Comparison of ENCODE assay signal across 13 mouse cellular contexts in the genomic region with DNA sequence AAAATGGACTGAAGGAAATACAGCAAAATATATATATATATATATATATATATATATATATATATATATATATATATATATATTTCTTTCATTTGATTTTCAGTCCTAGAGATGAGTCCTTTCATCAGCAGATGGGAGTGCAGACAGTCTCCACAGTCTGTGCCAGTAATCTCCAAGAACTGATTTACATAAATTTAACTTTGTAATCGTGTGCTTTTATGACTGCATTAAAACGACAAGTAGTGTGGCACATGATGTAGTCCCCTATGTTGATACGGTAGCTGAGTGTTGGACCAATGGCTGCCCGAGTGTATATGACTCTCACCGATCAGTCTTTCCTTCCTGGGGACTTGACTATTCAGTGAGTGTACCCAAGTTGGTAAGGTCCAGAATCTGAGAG.
"Had no signal": no experiment of that assay in that cellular context is flagged by ENCODE, and none has a peak within 500 bp of the region (broad histone marks: within the 10 kb centered on the region; RNA-seq: fewer than 3 reads in every experiment).

No protein-coding gene starts in this region.

- H3K27ac ChIP-seq: limb, embryonic 13.5 days; liver, embryonic 14.5 days had no signal

- H3K9me3 ChIP-seq: limb, embryonic 13.5 days had no signal

- H3K9ac ChIP-seq: limb, embryonic 13.5 days; liver, embryonic 14.5 days had no signal

- H3K27me3 ChIP-seq: limb, embryonic 13.5 days had no signal

- H3K4me3 ChIP-seq: limb, embryonic 13.5 days had no signal

- H3K36me3 ChIP-seq: limb, embryonic 13.5 days had no signal

- H3K4me2 ChIP-seq: limb, embryonic 13.5 days had no signal

- H3K4me1 ChIP-seq: limb, embryonic 13.5 days had no signal

- DNase-seq: kidney, adult 8-10 months; kidney, postnatal 36 days; layer of hippocampus, adult 9-11 months; layer of hippocampus, postnatal 36 days; left cerebral cortex, postnatal 4 days; lung, adult 2 months; lung, postnatal 36 days; right cerebral cortex, adult 18-20 months; right cerebral cortex, postnatal 25 days; thymus, postnatal 36 days had no signal

- ATAC-seq: lung, postnatal 0 days had no signal
